Mouse (Mus musculus): ENCODE results near the gene Serinc5.

GRCm38 (mm10) chr13:92626196-92626595 lies 15.3 kb downstream of the Serinc5 start:
- TF ChIP-seq POLR2A (IDR thresholded peaks at IDR 0.05; ENCODE audit: extremely low read depth, insufficient read depth, low read length): no peak
- no peak for TF ChIP-seq CTCF (IDR thresholded peaks at IDR 0.05; ENCODE audit: extremely low read depth, insufficient read depth, low read length)
